Mouse (Mus musculus): ENCODE data around the gene Emp3. TPM values are rescaled to one million over a fixed set of nuclear protein-coding genes. Genes with fewer than 3 reads are reported as not detected.

The Emp3 gene
- 42.8 TPM for polyA plus RNA-seq (2015; fragmentation: Illumina TruSeq; extraction: RNeasy Lipid Tissue Mini Kit (QIAGEN cat#74804); ENCODE audit: insufficient read depth, low read depth, low replicate concordance)

DNA sequence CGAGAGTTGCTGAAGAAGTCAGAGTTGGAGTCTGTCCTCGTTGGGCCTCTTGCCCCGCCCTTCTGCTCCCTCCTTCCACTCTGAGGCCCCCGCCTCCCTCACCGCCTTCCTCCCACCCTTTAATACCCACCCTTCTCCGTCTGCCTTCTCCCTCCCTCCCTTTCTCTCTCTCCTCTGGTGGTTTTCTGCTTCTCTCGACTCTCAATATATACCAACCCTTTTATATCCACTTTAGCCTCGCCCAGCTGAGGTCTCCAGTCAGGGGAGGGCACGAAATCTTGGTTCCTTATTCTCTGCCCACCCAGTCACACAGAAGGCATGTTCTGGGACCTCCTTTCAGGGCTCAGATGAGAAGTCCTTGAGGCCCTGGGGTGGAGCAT is at the start of gene Emp3:
Gene Emp3 (minus strand): TSS at position 163 of the 380 bp plus-strand sequence.

DNA sequence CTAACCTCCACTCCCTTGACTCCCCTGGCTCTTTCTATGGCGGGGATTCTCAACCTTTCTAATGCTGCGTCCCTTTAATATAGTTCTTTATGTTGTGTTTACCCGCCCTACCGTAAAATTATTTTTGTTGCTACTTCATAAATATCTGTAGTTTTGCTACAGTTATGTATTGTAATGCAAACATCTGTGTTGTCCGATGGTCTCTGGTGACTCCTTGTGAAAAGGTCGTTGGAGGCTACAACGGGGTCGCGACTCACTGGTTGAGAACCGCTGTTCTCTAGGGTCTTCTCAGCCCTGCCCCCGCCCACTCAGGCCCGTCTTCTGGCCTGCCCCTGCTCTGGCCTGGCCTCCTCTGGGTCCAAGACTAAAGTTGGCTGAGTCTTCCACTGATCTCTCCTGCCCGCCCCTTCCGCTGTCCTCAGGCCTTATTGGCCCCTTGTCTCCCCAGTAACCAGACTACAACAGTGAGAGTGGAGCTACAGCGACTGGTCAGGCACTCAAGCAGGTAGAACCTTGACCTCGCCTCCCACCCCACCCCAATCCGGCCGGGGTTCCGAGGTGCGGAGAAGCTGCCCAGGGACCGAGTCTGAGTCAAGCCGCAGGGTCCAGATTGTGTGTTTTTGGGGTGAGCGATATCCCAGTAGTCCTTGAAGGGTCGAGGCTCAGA is 2.7 kb upstream of the Emp3 start, which contains the start of gene Ccdc114:
Gene Ccdc114 (plus strand): TSS at position 311 of the 667 bp plus-strand sequence.

DNA sequence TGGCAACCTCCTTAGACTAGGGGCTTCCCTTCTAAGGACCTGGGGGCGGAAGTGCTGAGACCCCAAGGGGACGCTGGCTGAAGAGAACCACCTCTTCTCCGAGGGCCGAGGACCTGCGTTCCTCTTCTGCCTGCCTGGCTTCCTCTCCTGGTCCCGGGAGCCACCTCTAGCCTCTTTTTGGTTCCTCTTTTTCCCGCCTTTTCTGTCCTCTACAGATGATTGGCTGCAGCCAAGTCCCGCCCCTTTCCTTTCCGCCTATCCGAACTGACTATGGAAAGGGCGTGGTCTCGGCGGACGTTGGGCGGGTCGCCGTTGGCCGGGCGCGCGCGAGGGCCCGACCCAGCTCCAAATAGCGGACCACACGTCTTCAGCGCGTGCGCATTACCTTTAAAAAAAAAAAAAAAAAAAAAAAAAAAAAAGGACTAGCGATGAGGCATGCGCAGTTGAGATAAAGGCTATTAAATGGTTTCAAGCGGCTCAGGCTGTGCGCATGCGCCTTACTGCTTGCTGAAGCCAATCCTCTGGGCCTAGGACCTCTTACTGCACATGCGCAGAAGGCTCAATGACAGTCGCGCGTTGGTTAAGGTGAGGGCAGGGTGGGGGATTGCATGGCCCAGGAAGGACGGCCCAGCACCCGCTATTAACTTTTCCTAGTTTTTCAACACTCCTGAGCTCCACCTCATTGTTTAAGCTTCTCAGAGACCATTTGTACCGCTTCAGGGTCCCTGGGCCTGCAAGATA is 24.5 kb downstream of the Emp3 start, which contains the start of the genes Syngr4 and Tmem143:
Gene Syngr4 (minus strand): TSS at position 198 of the 741 bp plus-strand sequence.
Gene Tmem143 (plus strand): TSS at position 425 of the 741 bp plus-strand sequence.

DNA sequence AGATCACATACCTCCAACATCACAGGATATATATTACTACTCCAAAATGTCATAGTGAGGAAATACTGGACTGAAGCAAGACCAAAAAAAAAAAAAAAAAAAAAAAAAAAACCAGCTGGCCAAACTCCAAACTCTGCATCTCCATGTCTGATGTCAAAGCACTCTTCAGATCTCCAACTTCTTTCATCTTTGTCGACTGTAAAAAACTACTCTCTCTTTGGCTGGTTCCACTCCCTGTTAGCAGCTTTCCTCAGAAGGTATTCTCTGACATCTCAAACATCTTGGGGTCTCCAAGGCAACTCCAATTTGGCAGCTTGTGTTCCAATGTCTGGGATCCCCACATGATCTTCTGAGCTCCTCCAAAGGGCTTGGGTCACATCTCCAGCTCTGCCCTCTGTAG is 42.9 kb downstream of the Emp3 start, which contains the start of gene Grin2d:
Gene Grin2d (minus strand): TSS at position 101 of the 400 bp plus-strand sequence.

DNA sequence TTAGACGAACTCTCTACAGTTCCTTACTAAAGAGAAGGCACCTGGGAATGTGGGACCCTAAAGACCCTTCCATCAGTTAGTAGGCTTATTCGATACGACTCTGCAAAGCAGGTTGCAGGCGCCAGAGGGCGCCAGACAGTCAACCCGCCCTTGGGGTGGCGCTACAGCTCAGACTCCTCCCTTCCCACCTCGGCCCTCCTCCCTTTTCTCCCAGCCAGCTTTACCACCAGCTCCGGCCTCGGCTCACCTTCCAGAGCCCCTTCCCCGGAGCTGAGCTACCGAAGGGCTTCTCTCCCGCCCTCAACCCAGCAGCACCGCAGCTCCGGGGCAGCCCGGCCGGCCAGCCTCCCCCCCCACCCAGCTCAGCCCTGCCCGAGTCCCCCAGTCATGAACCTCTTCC is 48.6 kb downstream of the Emp3 start, which contains the start of gene Kdelr1:
Gene Kdelr1 (plus strand): TSS at position 149 of the 400 bp plus-strand sequence.

Other genes starting within 250 kb of the Emp3 start
- not detected for gene Ntn5, start 237.4 kb downstream of the Emp3 start, polyA plus RNA-seq (2015; fragmentation: Illumina TruSeq; extraction: RNeasy Lipid Tissue Mini Kit (QIAGEN cat#74804); ENCODE audit: insufficient read depth, low read depth, low replicate concordance)
- gene Sec1, start 227.0 kb downstream of the Emp3 start, polyA plus RNA-seq (2015; fragmentation: Illumina TruSeq; extraction: RNeasy Lipid Tissue Mini Kit (QIAGEN cat#74804); ENCODE audit: insufficient read depth, low read depth, low replicate concordance) = not detected
- 2.1 TPM for gene Car11, start 221.6 kb downstream of the Emp3 start, polyA plus RNA-seq (2015; fragmentation: Illumina TruSeq; extraction: RNeasy Lipid Tissue Mini Kit (QIAGEN cat#74804); ENCODE audit: insufficient read depth, low read depth, low replicate concordance)
- gene Dbp, start 216.3 kb downstream of the Emp3 start, polyA plus RNA-seq (2015; fragmentation: Illumina TruSeq; extraction: RNeasy Lipid Tissue Mini Kit (QIAGEN cat#74804); ENCODE audit: insufficient read depth, low read depth, low replicate concordance) = 5.6 TPM
- gene Rpl18, start 205.9 kb downstream of the Emp3 start, polyA plus RNA-seq (2015; fragmentation: Illumina TruSeq; extraction: RNeasy Lipid Tissue Mini Kit (QIAGEN cat#74804); ENCODE audit: insufficient read depth, low read depth, low replicate concordance) = 401 TPM
- 9.0 TPM for gene Sphk2, start 203.4 kb downstream of the Emp3 start, polyA plus RNA-seq (2015; fragmentation: Illumina TruSeq; extraction: RNeasy Lipid Tissue Mini Kit (QIAGEN cat#74804); ENCODE audit: insufficient read depth, low read depth, low replicate concordance)
- gene Fam83e, start 200.2 kb downstream of the Emp3 start, polyA plus RNA-seq (2015; fragmentation: Illumina TruSeq; extraction: RNeasy Lipid Tissue Mini Kit (QIAGEN cat#74804); ENCODE audit: insufficient read depth, low read depth, low replicate concordance) = not detected
- gene Spaca4, start 195.6 kb downstream of the Emp3 start, polyA plus RNA-seq (2015; fragmentation: Illumina TruSeq; extraction: RNeasy Lipid Tissue Mini Kit (QIAGEN cat#74804); ENCODE audit: insufficient read depth, low read depth, low replicate concordance) = not detected
- gene Lmtk3, start 137.7 kb downstream of the Emp3 start, polyA plus RNA-seq (2015; fragmentation: Illumina TruSeq; extraction: RNeasy Lipid Tissue Mini Kit (QIAGEN cat#74804); ENCODE audit: insufficient read depth, low read depth, low replicate concordance) = 4.6 TPM
- not detected for gene Sult2b1, start 136.7 kb downstream of the Emp3 start, polyA plus RNA-seq (2015; fragmentation: Illumina TruSeq; extraction: RNeasy Lipid Tissue Mini Kit (QIAGEN cat#74804); ENCODE audit: insufficient read depth, low read depth, low replicate concordance)
- 31.3 TPM for gene Cyth2, start 106.8 kb downstream of the Emp3 start, polyA plus RNA-seq (2015; fragmentation: Illumina TruSeq; extraction: RNeasy Lipid Tissue Mini Kit (QIAGEN cat#74804); ENCODE audit: insufficient read depth, low read depth, low replicate concordance)
- gene Kcnj14, start 96.6 kb downstream of the Emp3 start, polyA plus RNA-seq (2015; fragmentation: Illumina TruSeq; extraction: RNeasy Lipid Tissue Mini Kit (QIAGEN cat#74804); ENCODE audit: insufficient read depth, low read depth, low replicate concordance) = not detected
- gene Grwd1, start 90.5 kb downstream of the Emp3 start, polyA plus RNA-seq (2015; fragmentation: Illumina TruSeq; extraction: RNeasy Lipid Tissue Mini Kit (QIAGEN cat#74804); ENCODE audit: insufficient read depth, low read depth, low replicate concordance) = 4.1 TPM
- 53.6 TPM for gene Kdelr1, start 48.6 kb downstream of the Emp3 start, polyA plus RNA-seq (2015; fragmentation: Illumina TruSeq; extraction: RNeasy Lipid Tissue Mini Kit (QIAGEN cat#74804); ENCODE audit: insufficient read depth, low read depth, low replicate concordance)
- 0.42 TPM for gene Grin2d, start 43.0 kb downstream of the Emp3 start, polyA plus RNA-seq (2015; fragmentation: Illumina TruSeq; extraction: RNeasy Lipid Tissue Mini Kit (QIAGEN cat#74804); ENCODE audit: insufficient read depth, low read depth, low replicate concordance)
- gene Syngr4, start 24.7 kb downstream of the Emp3 start, polyA plus RNA-seq (2015; fragmentation: Illumina TruSeq; extraction: RNeasy Lipid Tissue Mini Kit (QIAGEN cat#74804); ENCODE audit: insufficient read depth, low read depth, low replicate concordance) = not detected
- 6.6 TPM for gene Tmem143, start 24.5 kb downstream of the Emp3 start, polyA plus RNA-seq (2015; fragmentation: Illumina TruSeq; extraction: RNeasy Lipid Tissue Mini Kit (QIAGEN cat#74804); ENCODE audit: insufficient read depth, low read depth, low replicate concordance)
- gene Ccdc114, start 2.7 kb upstream of the Emp3 start, polyA plus RNA-seq (2015; fragmentation: Illumina TruSeq; extraction: RNeasy Lipid Tissue Mini Kit (QIAGEN cat#74804); ENCODE audit: insufficient read depth, low read depth, low replicate concordance) = 0.72 TPM
- gene Abcc6, start 108.9 kb upstream of the Emp3 start, polyA plus RNA-seq (2015; fragmentation: Illumina TruSeq; extraction: RNeasy Lipid Tissue Mini Kit (QIAGEN cat#74804); ENCODE audit: insufficient read depth, low read depth, low replicate concordance) = 0.63 TPM
- gene Nomo1, start 112.3 kb upstream of the Emp3 start, polyA plus RNA-seq (2015; fragmentation: Illumina TruSeq; extraction: RNeasy Lipid Tissue Mini Kit (QIAGEN cat#74804); ENCODE audit: insufficient read depth, low read depth, low replicate concordance) = 13.3 TPM
- gene Kcnj11, start 179.4 kb upstream of the Emp3 start, polyA plus RNA-seq (2015; fragmentation: Illumina TruSeq; extraction: RNeasy Lipid Tissue Mini Kit (QIAGEN cat#74804); ENCODE audit: insufficient read depth, low read depth, low replicate concordance) = 3.5 TPM

Data from pancreas, adult 10 weeks (tissue).